Mouse (Mus musculus): ENCODE measurements around the gene Arhgef10l. TPM values are rescaled to one million over a fixed set of nuclear protein-coding genes. Genes with fewer than 3 reads are reported as not detected.

Arhgef10l gene
- polyA plus RNA-seq, 2 experiments, result 2.4 to 2.5 TPM

DNA sequence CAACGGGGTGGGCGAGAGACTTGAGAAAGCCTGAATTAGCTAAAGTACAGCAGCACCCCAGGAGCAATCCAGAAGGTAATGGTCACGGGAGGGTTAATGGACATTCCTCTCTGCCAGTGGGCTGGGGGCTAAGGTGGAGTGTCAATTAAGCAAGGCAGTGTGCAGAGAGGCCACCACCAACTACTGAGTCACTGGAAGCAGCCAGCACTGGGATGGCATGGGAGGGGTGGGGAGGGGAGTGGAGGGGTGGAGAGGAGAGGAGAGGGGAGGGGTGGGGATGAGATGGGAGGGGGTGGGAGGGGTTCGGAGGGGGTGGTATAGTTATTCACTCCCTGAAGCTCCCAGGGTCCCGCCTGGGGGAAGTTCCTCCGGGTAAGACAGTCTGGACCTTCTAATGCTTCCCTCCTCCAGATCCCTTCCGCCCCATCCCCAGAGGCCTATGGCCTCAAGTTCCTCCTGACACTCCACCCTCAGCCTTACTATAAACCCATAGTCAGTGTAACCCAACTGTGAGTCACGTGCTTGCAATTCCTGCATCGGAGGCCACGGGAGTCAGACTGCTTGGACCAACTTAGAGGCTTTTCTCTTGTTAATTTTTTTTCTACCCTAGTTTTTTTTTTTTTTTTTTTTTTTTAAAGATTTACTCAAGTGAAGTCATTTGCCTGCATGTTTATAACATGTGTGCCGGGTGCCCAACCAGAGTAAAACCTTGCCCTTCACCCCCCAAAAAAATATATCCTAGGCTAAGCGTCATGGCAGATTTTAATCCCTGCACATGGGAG, 22.4 kb upstream of the Arhgef10l start:
- H3K27ac ChIP-seq, result peak overlapping the region; percentile 29; the same call in 1 of the 2 replicates
- no peak overlapping the region for H3K9ac ChIP-seq (replicated peaks)
- no peaks in the 10 kb centered on the region for H3K27me3 ChIP-seq (ENCODE audit: control insufficient read depth, insufficient read depth, low read length)
- no peaks in the 10 kb centered on the region for H3K9me3 ChIP-seq (ENCODE audit: control insufficient read depth, low read length)
- DNase-seq (ENCODE audit: low read depth in 3 of 3, low spot score in 3 of 3), result no peak
- ATAC-seq (ENCODE audit: insufficient read depth), result no peak
- H3K4me2 ChIP-seq (ENCODE audit: low read depth), result no peak overlapping the region
- H3K4me3 ChIP-seq (ENCODE audit: insufficient read depth in 1 of 2, low read depth in 2 of 2, low read length in 2 of 2), result no peak overlapping the region
- WGBS (ENCODE audit: insufficient replicate concordance), result 52% methylated on average over 12 of the region's 12 CpGs
- H3K4me1 ChIP-seq (replicated peaks; ENCODE audit: control insufficient read depth in 2 of 2, insufficient read depth in 2 of 2, low read length in 1 of 2), result peaks cover 53 to 63% of the 10 kb centered on the region in 2 experiments
- TF ChIP-seq CTCF (IDR thresholded peaks at IDR 0.05; ENCODE audit: low read depth), result no peak
- TF ChIP-seq EP300 (IDR thresholded peaks at IDR 0.05; ENCODE audit: low read depth), result no peak
- H3K36me3 ChIP-seq (replicated peaks; ENCODE audit: control insufficient read depth, insufficient read depth, low read depth), result no peaks in the 10 kb centered on the region

DNA sequence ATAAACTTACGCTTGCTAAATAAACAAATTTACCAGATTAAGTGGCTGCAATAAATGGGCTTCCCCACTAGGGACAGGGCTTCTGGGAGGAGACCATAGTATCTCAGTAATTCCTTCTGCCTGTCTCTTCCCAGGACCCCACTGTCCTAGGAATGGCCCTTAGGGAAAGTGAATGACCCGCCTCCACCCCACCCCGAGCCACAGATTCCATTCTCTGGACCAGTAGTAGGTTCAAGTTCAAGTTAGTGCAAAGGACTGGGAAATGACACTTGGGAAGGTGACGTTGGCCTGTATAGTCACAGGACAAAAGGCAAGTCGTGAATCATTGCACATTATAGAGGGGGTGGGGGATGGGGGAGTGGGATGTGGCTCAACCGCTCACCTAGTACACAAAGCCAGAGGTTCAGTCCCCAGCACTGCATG, 19.1 kb upstream of the Arhgef10l start:
- Histone ChIP-seq H3K36me3 (replicated peaks; ENCODE audit: control insufficient read depth, insufficient read depth, low read depth) (no peaks in the 10 kb centered on the region), H3K9me3 (ENCODE audit: control insufficient read depth, low read length) (no peaks in the 10 kb centered on the region), H3K27me3 (ENCODE audit: control insufficient read depth, insufficient read depth, low read length) (no peaks in the 10 kb centered on the region), H3K4me2 (ENCODE audit: low read depth) (peak overlapping the region; percentile 86), H3K27ac (peak overlapping the region; percentile 87), H3K9ac (replicated peaks) (peak overlapping the region; percentile 74), H3K4me1 (replicated peaks; ENCODE audit: control insufficient read depth in 2 of 2, insufficient read depth in 2 of 2, low read length in 1 of 2) (peaks cover 39 to 58% of the 10 kb centered on the region in 2 experiments), H3K4me3 (ENCODE audit: insufficient read depth in 1 of 2, low read depth in 2 of 2, low read length in 2 of 2) (peak overlapping the region in 1 of 2 experiments; percentile 50; a peak in 2 of 4 replicates)
- 24% methylated on average over 6 of the region's 6 CpGs for WGBS (ENCODE audit: insufficient replicate concordance)
- no peak for TF ChIP-seq EP300 (IDR thresholded peaks at IDR 0.05; ENCODE audit: low read depth)
- peak; percentile 47; the same call in 1 of the 2 replicates for TF ChIP-seq CTCF (IDR thresholded peaks at IDR 0.05; ENCODE audit: low read depth)
- DNase-seq (ENCODE audit: low read depth in 3 of 3, low spot score in 3 of 3) (no peak), ATAC-seq (ENCODE audit: insufficient read depth) (no peak)

DNA sequence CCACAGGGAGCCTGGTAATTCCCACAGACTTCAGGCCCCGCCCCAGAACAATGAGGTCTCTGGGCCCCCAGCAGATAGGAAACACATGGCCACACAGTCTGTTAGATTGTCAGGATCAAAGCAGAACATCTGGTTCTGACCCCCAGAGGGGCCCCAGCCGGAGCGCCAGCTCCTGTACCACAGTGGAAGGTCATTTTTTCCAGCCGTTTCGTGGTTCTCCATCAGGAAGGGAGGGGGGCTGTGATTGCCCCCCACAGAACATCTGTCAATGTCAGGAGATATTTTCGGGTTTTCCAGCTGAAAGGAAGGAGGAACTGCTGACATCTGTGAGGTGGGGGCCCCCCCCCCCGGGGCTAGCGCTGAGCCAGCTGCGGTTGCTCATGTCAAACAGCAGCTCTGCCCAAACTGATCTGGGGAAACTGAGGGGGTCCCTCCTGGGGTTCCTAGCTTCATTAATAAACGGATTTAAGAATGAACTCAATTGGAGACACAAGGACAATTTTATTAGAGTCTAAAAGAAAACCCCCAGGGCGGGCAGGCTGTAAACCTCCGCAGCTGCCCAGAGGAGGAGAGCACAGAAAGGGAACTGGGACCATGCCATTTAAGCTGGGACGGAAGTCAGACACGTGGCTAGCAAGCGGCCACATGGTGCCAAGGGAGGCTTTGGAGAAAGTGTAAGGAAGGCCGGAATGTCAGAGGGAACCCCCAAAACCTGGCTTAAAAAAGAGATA, 18.5 kb upstream of the Arhgef10l start:
- no peaks in the 10 kb centered on the region for H3K9me3 ChIP-seq (ENCODE audit: control insufficient read depth, low read length)
- no peaks in the 10 kb centered on the region for H3K36me3 ChIP-seq (replicated peaks; ENCODE audit: control insufficient read depth, insufficient read depth, low read depth)
- H3K4me3 ChIP-seq (ENCODE audit: insufficient read depth in 1 of 2, low read depth in 2 of 2, low read length in 2 of 2), result peak overlapping the region; percentile 50 to 59
- 3% methylated on average over 16 of the region's 16 CpGs for WGBS (ENCODE audit: insufficient replicate concordance)
- ATAC-seq (ENCODE audit: insufficient read depth), result peak; percentile 91
- H3K4me1 ChIP-seq (replicated peaks; ENCODE audit: control insufficient read depth in 2 of 2, insufficient read depth in 2 of 2, low read length in 1 of 2), result peaks cover 36 to 55% of the 10 kb centered on the region in 2 experiments
- H3K27me3 ChIP-seq (ENCODE audit: control insufficient read depth, insufficient read depth, low read length), result no peaks in the 10 kb centered on the region
- H3K27ac ChIP-seq, result peak overlapping the region; percentile 87
- H3K9ac ChIP-seq (replicated peaks), result peak overlapping the region; percentile 74
- DNase-seq (ENCODE audit: low read depth in 3 of 3, low spot score in 3 of 3), result peak; percentile 70 to 89 (median 72)
- H3K4me2 ChIP-seq (ENCODE audit: low read depth), result peak overlapping the region; percentile 86
- TF ChIP-seq CTCF (IDR thresholded peaks at IDR 0.05; ENCODE audit: low read depth) (no peak), EP300 (IDR thresholded peaks at IDR 0.05; ENCODE audit: low read depth) (peak; percentile 94)

DNA sequence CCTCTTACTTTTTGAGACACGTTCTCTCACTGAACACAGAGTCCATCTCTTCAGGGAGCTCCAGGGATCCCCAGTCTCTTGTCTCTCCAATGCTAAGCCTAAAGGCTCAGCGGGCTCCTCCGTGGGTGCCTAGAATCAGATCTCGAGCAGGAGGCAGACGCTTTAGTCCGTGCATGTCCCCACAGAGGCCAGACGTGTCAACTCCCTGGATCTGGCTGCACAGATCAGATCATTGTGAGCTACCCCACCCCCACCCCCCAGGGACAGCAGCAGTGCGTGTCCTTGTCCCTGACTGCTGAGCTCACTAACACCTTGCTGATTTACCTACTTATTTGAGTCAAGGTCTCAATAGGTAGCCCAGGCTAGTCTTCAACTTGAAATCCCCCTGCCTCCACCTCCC, 17.8 kb upstream of the Arhgef10l start:
- DNase-seq (ENCODE audit: low read depth in 3 of 3, low spot score in 3 of 3), result peak in 1 of 3 experiments; percentile 58
- peak overlapping the region; percentile 50 to 59 for H3K4me3 ChIP-seq (ENCODE audit: insufficient read depth in 1 of 2, low read depth in 2 of 2, low read length in 2 of 2)

More for the DNA sequence above, 17.8 kb upstream of the Arhgef10l start:
- peak overlapping the region; percentile 87 for H3K27ac ChIP-seq
- H3K4me1 ChIP-seq (replicated peaks; ENCODE audit: control insufficient read depth in 2 of 2, insufficient read depth in 2 of 2, low read length in 1 of 2), result peaks cover 29 to 50% of the 10 kb centered on the region in 2 experiments
- TF ChIP-seq CTCF (IDR thresholded peaks at IDR 0.05; ENCODE audit: low read depth) (no peak), EP300 (IDR thresholded peaks at IDR 0.05; ENCODE audit: low read depth) (no peak)
- ATAC-seq (ENCODE audit: insufficient read depth), result peak; percentile 74
- WGBS (ENCODE audit: insufficient replicate concordance), result 8% methylated on average over 8 of the region's 8 CpGs
- no peaks in the 10 kb centered on the region for H3K9me3 ChIP-seq (ENCODE audit: control insufficient read depth, low read length)
- H3K4me2 ChIP-seq (ENCODE audit: low read depth), result peak overlapping the region; percentile 86
- H3K9ac ChIP-seq (replicated peaks), result peak overlapping the region; percentile 74
- no peaks in the 10 kb centered on the region for H3K27me3 ChIP-seq (ENCODE audit: control insufficient read depth, insufficient read depth, low read length)
- no peaks in the 10 kb centered on the region for H3K36me3 ChIP-seq (replicated peaks; ENCODE audit: control insufficient read depth, insufficient read depth, low read depth)

Measured in liver, embryonic 14.5 days (tissue).